ENCODE assay signal across 9 mouse cellular contexts in the genomic region with DNA sequence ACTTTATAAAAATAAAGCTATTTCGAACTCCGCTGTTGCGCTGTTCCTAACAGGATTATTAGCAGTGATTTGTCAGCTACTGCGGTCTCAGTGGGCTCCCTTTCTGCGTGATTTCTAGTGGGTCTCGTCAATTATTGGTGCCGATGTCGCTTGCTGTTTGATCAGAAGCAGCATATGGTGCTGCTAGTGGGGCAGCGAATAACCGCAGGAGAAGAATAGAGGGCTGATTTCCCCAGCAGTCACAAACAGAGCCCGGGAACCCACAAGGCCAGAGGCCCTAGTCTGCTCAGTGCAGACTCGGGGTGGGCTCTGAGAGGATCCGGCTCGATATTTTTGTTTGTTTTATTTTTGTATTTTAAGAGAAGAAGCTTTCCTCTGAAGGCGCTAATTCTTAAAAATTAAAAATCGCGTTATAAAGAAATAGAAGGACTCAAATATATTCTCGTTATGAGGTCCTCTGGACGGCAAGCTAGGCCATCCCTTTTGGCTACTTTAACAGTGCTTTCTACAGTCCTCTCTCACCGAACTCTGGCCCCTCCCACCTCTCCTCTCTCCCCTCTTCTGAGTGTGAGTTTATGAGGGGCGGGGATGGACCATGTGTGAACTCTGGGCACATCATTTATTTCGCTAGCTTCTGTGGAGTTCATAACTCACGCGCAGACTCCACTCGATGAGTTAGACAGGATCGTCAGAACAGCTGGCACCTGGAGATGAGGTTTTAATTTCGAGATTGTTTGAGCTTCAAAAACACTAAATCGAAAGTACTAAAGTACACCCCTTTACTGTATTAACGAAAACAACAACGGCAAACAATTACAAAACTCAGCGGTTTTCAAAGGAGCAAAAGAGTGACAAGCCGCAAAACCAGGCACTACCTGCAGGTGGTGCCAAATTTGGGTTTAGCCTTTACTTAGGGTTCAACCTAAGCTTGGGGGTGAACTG. TPM values are rescaled to one million over a fixed set of nuclear protein-coding genes. Genes with fewer than 3 reads are reported as not detected.
A peak's percentile ranks its signal among the peaks of the same experiment; 100 is the strongest.
DNase-seq lines count a peak whose midpoint lies in the region; ATAC-seq and TF ChIP-seq lines count a peak whose summit lies in the region.
"Had no signal": no experiment of that assay in that cellular context is flagged by ENCODE, and none has a peak within 500 bp of the region (broad histone marks: within the 10 kb centered on the region; RNA-seq: fewer than 3 reads in every experiment).

No protein-coding gene starts in this region.

- no peaks in the 10 kb centered on the region for H3K9me3 ChIP-seq in liver, embryonic 11.5 days (ENCODE audit: control insufficient read depth, low read length)

- H3K36me3 ChIP-seq in liver, adult 2 months (ENCODE audit: control insufficient read depth, insufficient read depth, low read length): no peaks in the 10 kb centered on the region
- no peaks in the 10 kb centered on the region for H3K36me3 ChIP-seq in liver, embryonic 11.5 days (ENCODE audit: control insufficient read depth, insufficient read depth, low read length)

- DNase-seq in liver, adult 2 months (ENCODE audit: extremely low read depth, low read depth, low spot score): peak; percentile 41
- no peak for DNase-seq in liver, embryonic 11.5 days (ENCODE audit: low spot score)
- DNase-seq in R1 (ENCODE audit: low read depth, low spot score): peak; percentile 48
- DNase-seq in urinary bladder, postnatal 4 days (ENCODE audit: low spot score in 2 of 2): no peak
- DNase-seq in left cerebral cortex, postnatal 4 days: no peak
- DNase-seq in heart, adult 11 months: no peak

- peaks cover 45% of the 10 kb centered on the region for H3K27me3 ChIP-seq in liver, adult 2 months (ENCODE audit: control insufficient read depth, insufficient read depth, low read length)
- H3K27me3 ChIP-seq in liver, embryonic 11.5 days (replicated peaks; ENCODE audit: control insufficient read depth, insufficient read depth, low read length): peaks cover 90% of the 10 kb centered on the region

- no peak overlapping the region for H3K4me2 ChIP-seq in liver, embryonic 11.5 days

- H3K27ac ChIP-seq in liver, adult 2 months (replicated peaks; ENCODE audit: insufficient read depth, low read depth, low read length): no peak overlapping the region
- no peak overlapping the region for H3K27ac ChIP-seq in liver, embryonic 11.5 days (ENCODE audit: low read depth, low read length)

- no peak for ATAC-seq in liver, embryonic 11.5 days (replicated peaks; ENCODE audit: low FRiP score)
- ATAC-seq in hematopoietic stem cell, adult 5-6 weeks (replicated peaks in 1 of 2; ENCODE audit: insufficient read depth in 1 of 2, low FRiP score in 2 of 2, low TSS enrichment in 1 of 2, low read depth in 1 of 2, poor library complexity in 2 of 2, severe bottlenecking in 2 of 2): 0 out of 4 replicates have a peak, but pooled peaks have one; percentile 20 to 23
- peak; percentile 52 for ATAC-seq in megakaryocyte progenitor cell, adult 5-6 weeks (replicated peaks; ENCODE audit: poor library complexity)

- no peak; the same call in 1 of the 2 replicates for TF ChIP-seq CTCF in liver, adult 2 months (IDR thresholded peaks at IDR 0.05; ENCODE audit: low read depth, low read length)

- no peak overlapping the region for H3K9ac ChIP-seq in liver, adult 2 months (ENCODE audit: low read depth, low read length)
- no peak overlapping the region for H3K9ac ChIP-seq in liver, embryonic 11.5 days (ENCODE audit: low read depth, low read length)

- WGBS in liver, adult 2 months: 5% methylated on average over 32 of the region's 32 CpGs
- 3% methylated on average over 32 of the region's 32 CpGs for WGBS in liver, embryonic 11.5 days

- no peaks in the 10 kb centered on the region for H3K79me2 ChIP-seq in liver, adult 2 months (ENCODE audit: control insufficient read depth, insufficient read depth, low read length)

- no peak for TF ChIP-seq POLR2A in liver, adult 2 months (IDR thresholded peaks at IDR 0.05; ENCODE audit: extremely low read depth, insufficient read depth, low read length)

- H3K4me3 ChIP-seq in liver, adult 2 months (ENCODE audit: insufficient read depth, low read depth, low read length): no peak overlapping the region
- no peak overlapping the region for H3K4me3 ChIP-seq in liver, embryonic 11.5 days (ENCODE audit: low read depth, low read length)

- intact Hi-C loops in left cerebral cortex, postnatal 4 days (cut with DNase I): loop anchor here (5.0 kb wide), 1 partner anchor 196 kb away; no protein-coding TSS in a partner anchor

- H3K4me1 ChIP-seq in liver, adult 2 months (ENCODE audit: control insufficient read depth, insufficient read depth, low read length): no peaks in the 10 kb centered on the region; the same call in none of the 2 replicates
- peaks cover 3% of the 10 kb centered on the region; the same call in 1 of the 2 replicates for H3K4me1 ChIP-seq in liver, embryonic 11.5 days (replicated peaks; ENCODE audit: control insufficient read depth, insufficient read depth, low read length)

RNA-seq across cellular contexts. Expression of a gene that starts 3.2 kb away (rescaled TPM):
- not detected in 2 replicates for total RNA-seq in liver, adult 2 months (2014; rRNA removed)
- not detected in 2 replicates for polyA plus RNA-seq in liver, adult 2 months (2012; rRNA removed)
- polyA plus RNA-seq in liver, embryonic 11.5 days (2014; fragmentation: Nextera tagmentation; extraction: Ambion mirVana): 0.04 and 0.14 TPM in 2 replicates
- total RNA-seq in hematopoietic stem cell, adult 5-6 weeks (2017): not detected in 2 replicates
- not detected in 2 replicates for total RNA-seq in megakaryocyte progenitor cell, adult 5-6 weeks (2015)
- total RNA-seq in megakaryocyte progenitor cell, adult 5-6 weeks (2017): not detected in 2 replicates
- total RNA-seq in left cerebral cortex, postnatal 4 days (2021): 1 to 10 TPM in 1 of 2 experiments, under 1 TPM in 1; 0.10 to 1.0 TPM
- total RNA-seq: layer of hippocampus, postnatal 25 days had no signal

Comparison
In these comparisons a context has a peak if more than half of its experiments do, and no peak if none do; other contexts are left out.
1. DNase-seq: peak in liver, adult 2 months (single experiment) and R1 (single experiment); none in liver, embryonic 11.5 days (single experiment), urinary bladder, postnatal 4 days (0 of 2), left cerebral cortex, postnatal 4 days (single experiment) and heart, adult 11 months (single experiment).